Mouse (Mus musculus): ENCODE results near the gene Jund.

Gene Jund

GRCm38 (mm10) chr8:70720739-70721138, 22.0 kb downstream of the Jund start:
- POLR2A ChIA-PET, result interaction anchor here in 1 of 4 experiments (1.4 kb wide), 1 partner anchor 119 kb away, joined by 5 read pairs; the partner anchor contains the start of gene Arrdc2

DNA sequence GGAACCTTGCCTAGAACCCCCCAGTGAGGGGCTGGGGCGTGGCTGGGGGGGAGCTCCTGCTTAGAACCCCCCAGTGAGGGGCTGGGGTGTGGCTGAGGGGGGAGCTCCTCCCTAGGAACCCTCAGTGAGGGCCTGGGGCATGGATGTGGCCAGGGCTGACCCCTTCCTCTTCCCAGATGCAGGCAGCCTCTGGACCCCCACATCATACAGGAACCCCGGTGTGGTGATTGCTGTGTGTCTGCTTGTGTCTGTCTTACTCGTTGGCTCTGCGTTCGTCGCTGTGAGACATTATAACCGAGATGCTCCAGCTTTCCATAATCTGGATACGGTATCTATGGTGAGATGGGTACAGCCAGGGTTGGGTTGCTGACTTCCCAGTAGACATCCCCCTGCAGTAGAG, 22.9 kb downstream of the Jund start:
- POLR2A ChIA-PET, result interaction anchor here in 2 of 4 experiments (0.6 to 1.4 kb wide), 7 partner anchors 23 to 118 kb away, joined by 3 to 5 read pairs (median 3); partner anchors contain the start of genes Arrdc2 (in 1 of the 2) and Jund (in 1 of the 2)

More at GRCm38 (mm10) chr8:70720739-70721138, 22.0 kb downstream of the Jund start:
- CTCF ChIA-PET, result interaction anchor here in 3 of 4 experiments (0.7 to 10.1 kb wide), 6 partner anchors 10 to 162 kb away, joined by 3 to 92 read pairs (median 6); partner anchors contain the start of genes Rab3a (in 2 of the 3) and Arrdc2 (in 1 of the 3)

DNA sequence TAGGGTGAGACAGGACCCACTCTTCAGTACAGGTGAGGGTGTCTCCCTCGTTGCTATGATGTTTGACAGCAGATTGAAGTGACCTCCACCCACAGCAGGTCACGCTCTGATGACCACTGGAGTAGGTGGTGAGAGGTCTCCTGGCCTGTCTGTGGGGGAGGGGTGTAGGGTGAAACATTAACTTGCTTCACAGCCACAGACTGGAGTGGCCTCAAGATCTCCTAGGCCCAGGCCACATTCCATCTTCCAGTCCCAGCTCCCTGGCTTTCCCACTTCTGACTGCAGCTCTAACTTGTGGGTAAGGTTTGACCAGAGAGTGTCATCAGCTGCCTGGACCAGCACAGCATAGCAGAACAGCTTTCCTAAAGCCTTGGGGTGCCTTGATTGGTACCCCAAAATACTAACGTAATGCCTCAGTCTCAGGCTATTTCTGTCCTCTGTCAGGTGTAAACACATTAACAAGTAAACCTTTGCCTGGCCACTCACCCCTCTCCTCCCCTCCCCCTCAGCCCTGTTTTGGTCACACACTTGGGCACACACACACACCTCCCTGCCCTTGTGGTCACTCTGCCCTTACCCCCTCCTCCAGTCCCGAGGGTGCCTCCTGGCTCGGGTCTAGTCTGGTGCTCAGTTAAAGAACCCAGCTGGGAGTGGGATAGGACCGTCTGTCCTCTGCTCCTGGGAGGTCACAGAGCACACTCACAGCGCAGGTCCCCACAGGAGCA, 24.9 kb downstream of the Jund start, which contains the start of gene Pde4c:
Gene Pde4c, plus strand, starts transcription at position 235 of the 725 bp plus-strand sequence.
- ChIA-PET CTCF (interaction anchor here in 3 of 4 experiments (0.8 to 10.1 kb wide), 9 partner anchors 28 to 121 kb away, joined by 3 to 92 read pairs (median 3); partner anchors contain the start of genes Rab3a (in 2 of the 3), Arrdc2 (in 1 of the 3) and Mpv17l2 (in 1 of the 3)), POLR2A (interaction anchor here in 3 of 4 experiments (0.5 to 5.1 kb wide), 25 partner anchors 9 to 173 kb away, joined by 3 to 28 read pairs (median 4); partner anchors contain the start of genes Jund (in 2 of the 3), Mpv17l2 (in 2 of the 3), Rab3a (in 2 of the 3) and Arrdc2 (in 1 of the 3))

More for the DNA sequence above, 22.9 kb downstream of the Jund start:
- CTCF ChIA-PET, result interaction anchor here (0.7 to 10.1 kb wide), 11 partner anchors 9 to 163 kb away, joined by 3 to 92 read pairs (median 4); partner anchors contain the start of genes Rab3a (in 2 of the 4), Arrdc2 (in 1 of the 4) and Mast3 (in 1 of the 4)

- ChIA-PET CTCF (interaction anchor here in 3 of 4 experiments (0.6 to 10.1 kb wide), 10 partner anchors 28 to 120 kb away, joined by 3 to 92 read pairs (median 3); partner anchors contain the start of genes Rab3a (in 2 of the 3), Arrdc2 (in 1 of the 3) and Mpv17l2 (in 1 of the 3)), POLR2A (interaction anchor here in 3 of 4 experiments (0.5 to 5.1 kb wide), 21 partner anchors 8 to 173 kb away, joined by 3 to 28 read pairs (median 4); partner anchors contain the start of genes Jund (in 2 of the 3), Rab3a (in 2 of the 3), Arrdc2 (in 1 of the 3) and Lsm4 (in 1 of the 3))
Observed at GRCm38 (mm10) chr8:70724216-70724615, 25.5 kb downstream of the Jund start.

DNA sequence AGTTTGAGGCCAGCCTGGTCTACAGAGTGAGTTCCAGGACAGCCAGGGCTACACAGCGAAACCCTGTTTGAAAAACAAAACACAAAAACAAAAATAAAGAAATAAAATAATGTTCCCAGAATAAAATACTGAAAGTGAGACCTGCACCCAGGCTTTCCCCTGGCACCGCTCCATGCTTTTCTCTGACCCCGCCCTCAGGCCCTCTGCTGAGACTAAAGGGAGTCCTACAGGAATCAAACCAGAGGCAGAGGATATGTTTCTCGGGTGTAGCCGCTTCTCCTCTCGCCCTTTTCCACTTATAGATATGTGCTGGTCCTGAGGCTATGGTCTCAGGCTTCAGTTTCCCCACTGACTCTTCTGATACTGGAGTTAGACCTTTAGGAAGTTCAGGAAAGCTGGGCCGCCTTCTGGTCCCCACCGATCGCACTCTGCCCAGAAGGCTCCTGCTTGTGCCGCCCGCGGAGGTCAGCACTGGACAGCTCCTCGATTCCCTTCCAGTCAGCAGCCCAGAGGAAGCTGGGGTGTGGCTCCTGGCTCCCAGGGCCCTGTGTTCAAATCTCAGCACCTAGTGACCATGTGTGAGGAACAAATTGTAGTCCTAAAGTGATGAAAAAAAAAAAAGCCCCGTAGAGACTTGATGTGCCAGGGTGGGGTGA, 27.2 kb downstream of the Jund start:
- CTCF ChIA-PET, result interaction anchor here (0.6 to 10.1 kb wide), 9 partner anchors 10 to 345 kb away, joined by 3 to 79 read pairs (median 4); partner anchors contain the start of genes Rab3a (in 2 of the 4) and Mast3 (in 1 of the 4)
- POLR2A ChIA-PET, result interaction anchor here in 3 of 4 experiments (0.6 to 5.1 kb wide), 11 partner anchors 27 to 171 kb away, joined by 3 to 28 read pairs (median 3); partner anchors contain the start of genes Arrdc2 (in 2 of the 3), Jund (in 2 of the 3) and Rpl18a (in 1 of the 3)

GRCm38 (mm10) chr8:70726721-70727120, 28.0 kb downstream of the Jund start:
- ChIA-PET CTCF (interaction anchor here in 3 of 4 experiments (0.6 to 10.1 kb wide), 7 partner anchors 25 to 195 kb away, joined by 3 to 79 read pairs (median 4); partner anchors contain the start of genes Rab3a (in 2 of the 3) and Mast3 (in 1 of the 3)), POLR2A (interaction anchor here in 3 of 4 experiments (0.5 to 5.1 kb wide), 11 partner anchors 27 to 353 kb away, joined by 3 to 28 read pairs (median 3); partner anchors contain the start of genes Jund (in 2 of the 3), Arrdc2 (in 1 of the 3), Lsm4 (in 1 of the 3) and Rpl18a (in 1 of the 3))

GRCm38 (mm10) chr8:70729808-70730475, 31.2 kb downstream of the Jund start:
- POLR2A ChIA-PET, result interaction anchor here in 3 of 4 experiments (0.6 to 5.2 kb wide), 45 partner anchors 9 to 500 kb away, joined by 3 to 56 read pairs (median 5); partner anchors contain the start of genes Arrdc2 (in 3 of the 3), Jund (in 3 of the 3), Gm3336 (in 2 of the 3) and Mpv17l2 (in 2 of the 3)
- CTCF ChIA-PET, result interaction anchor here in 3 of 4 experiments (0.5 to 3.3 kb wide), 18 partner anchors 8 to 480 kb away, joined by 3 to 16 read pairs (median 4); partner anchors contain the start of genes Gm3336 (in 1 of the 3), Lsm4 (in 1 of the 3) and Rab3a (in 1 of the 3)

DNA sequence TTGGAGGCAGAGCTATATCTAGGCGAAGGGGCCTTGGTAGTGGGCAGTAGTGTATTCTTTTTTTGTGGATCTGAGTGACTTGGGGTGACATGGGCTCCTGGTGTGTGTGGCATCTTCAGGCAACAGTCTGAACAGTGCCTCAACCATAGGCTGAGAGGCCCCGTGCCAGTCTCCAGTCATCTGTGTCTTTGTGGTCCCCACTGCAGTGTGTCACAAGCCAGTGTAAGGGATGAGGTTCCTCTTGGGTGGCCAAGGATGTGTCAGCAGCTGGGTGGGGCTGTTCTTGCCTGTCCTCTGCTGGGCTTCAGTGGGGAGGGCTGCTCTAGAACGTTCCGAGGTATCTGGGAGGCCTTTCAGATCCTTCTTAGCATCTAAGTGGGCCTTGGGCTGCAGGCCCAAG, 32.2 kb downstream of the Jund start:
- ChIA-PET CTCF (interaction anchor here in 3 of 4 experiments (1.2 to 2.5 kb wide), 6 partner anchors 9 to 58 kb away, joined by 4 to 16 read pairs (median 5); partner anchors contain the start of genes Gm3336 (in 1 of the 3), Lsm4 (in 1 of the 3) and Rab3a (in 1 of the 3)), POLR2A (interaction anchor here in 3 of 4 experiments (0.6 to 5.2 kb wide), 14 partner anchors 11 to 166 kb away, joined by 3 to 56 read pairs (median 6); partner anchors contain the start of genes Arrdc2 (in 2 of the 3), Gm3336 (in 1 of the 3), Jund (in 1 of the 3) and Lsm4 (in 1 of the 3))

GRCm38 (mm10) chr8:70737705-70738104, 39.0 kb downstream of the Jund start:
- ChIA-PET CTCF (no interaction called here), POLR2A (interaction anchor here in 2 of 4 experiments (1.2 to 1.3 kb wide), 2 partner anchors 9 to 55 kb away, joined by 4 read pairs; no protein-coding TSS in a partner anchor)

DNA sequence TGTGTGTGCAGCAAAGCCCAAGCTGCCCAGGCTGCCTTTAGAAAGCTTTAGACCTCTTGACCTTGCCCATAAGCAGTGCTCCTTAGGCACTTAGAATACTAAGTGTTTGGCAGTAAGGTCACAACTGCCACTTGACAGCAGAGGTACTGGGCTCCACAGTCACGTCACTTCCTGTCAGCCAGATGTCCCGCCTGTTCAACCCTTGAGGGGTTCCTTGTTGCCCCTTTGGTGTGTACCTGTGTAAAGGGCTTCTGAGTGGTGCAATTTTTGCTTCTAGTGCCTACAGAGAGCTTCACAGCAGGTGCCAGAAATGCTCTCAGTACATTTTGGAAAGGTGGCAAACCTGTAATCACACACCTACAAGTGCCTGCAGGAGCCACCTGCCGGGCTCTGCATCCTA, 39.5 kb downstream of the Jund start:
- POLR2A ChIA-PET, result interaction anchor here in 2 of 4 experiments (0.9 to 1.6 kb wide), 5 partner anchors 9 to 55 kb away, joined by 3 to 7 read pairs (median 4); partner anchors contain the start of gene Jund (in 1 of the 2)

GRCm38 (mm10) chr8:70741661-70742060, 42.9 kb downstream of the Jund start:
- ChIA-PET CTCF (interaction anchor here in 2 of 4 experiments (1.3 to 2.4 kb wide), 3 partner anchors 27 to 103 kb away, joined by 3 to 11 read pairs (median 4); partner anchors contain the start of gene Arrdc2 (in 1 of the 2)), POLR2A (interaction anchor here in 3 of 4 experiments (0.6 to 4.0 kb wide), 6 partner anchors 9 to 98 kb away, joined by 3 to 11 read pairs (median 3); partner anchors contain the start of genes Arrdc2 (in 1 of the 3) and Rab3a (in 1 of the 3))

More for the DNA sequence above, 39.5 kb downstream of the Jund start:
- CTCF ChIA-PET, result interaction anchor here in 1 of 4 experiments (0.7 kb wide), 1 partner anchor 8 kb away, joined by 3 read pairs; no protein-coding TSS in a partner anchor

DNA sequence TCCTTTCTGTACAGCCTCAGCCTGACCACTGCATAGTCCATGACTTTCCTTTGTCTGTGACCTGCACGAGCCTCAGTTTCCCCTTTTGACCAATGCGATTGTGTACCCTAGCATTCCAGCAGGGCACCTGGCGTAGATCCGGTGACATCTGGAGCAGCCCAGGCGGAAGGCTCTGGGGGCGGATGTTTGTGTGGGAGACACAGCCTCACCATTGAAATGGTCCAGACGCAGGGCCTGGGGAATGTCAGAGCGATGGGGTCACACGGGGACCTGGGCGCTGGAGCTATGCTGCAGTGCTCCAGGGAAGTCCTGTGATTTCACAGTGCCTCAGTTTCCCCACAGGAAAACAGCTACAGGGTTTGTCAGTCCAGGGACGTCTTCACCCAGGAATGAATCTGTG, 43.4 kb downstream of the Jund start:
- CTCF ChIA-PET, result interaction anchor here in 2 of 4 experiments (1.3 to 2.4 kb wide), 3 partner anchors 27 to 102 kb away, joined by 3 to 11 read pairs (median 4); partner anchors contain the start of gene Arrdc2 (in 1 of the 2)
- POLR2A ChIA-PET, result interaction anchor here in 2 of 4 experiments (1.0 to 4.0 kb wide), 3 partner anchors 9 to 98 kb away, joined by 3 to 11 read pairs (median 4); partner anchors contain the start of gene Arrdc2 (in 1 of the 2)

DNA sequence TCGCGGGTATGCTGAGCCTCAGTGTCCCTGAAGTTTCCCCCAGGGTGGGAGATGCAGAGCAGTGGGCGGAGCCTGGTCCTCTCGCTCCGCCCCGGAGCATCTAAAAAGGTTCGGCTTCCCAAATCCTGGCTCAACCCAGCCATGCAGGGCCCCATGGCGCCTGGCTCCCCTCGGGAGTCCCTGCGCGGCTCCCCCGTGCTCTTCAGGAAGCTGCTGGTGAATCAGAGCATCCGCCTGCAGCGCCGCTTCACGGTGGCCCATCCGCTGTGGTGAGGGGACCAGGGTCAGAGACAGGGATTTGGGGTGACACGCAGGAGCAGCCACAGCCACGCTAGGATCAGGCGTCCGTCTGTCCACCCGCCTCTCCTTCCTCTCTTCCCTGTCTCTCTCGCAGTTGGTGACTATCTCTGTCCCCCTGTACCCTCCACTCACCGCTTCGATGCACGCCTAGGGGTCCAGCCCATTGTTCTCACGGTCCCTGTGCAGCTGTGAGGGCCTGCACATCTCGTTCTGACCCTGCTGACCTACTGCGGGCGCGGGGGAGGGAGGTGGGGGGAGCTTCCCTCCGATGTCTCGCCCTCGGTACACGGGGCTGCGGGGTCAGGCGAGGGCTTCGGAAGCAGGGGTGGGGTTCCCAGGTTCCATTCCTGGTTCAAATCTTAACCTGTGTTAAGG, 44.4 kb downstream of the Jund start:
- POLR2A ChIA-PET, result interaction anchor here in 3 of 4 experiments (0.6 to 4.0 kb wide), 19 partner anchors 9 to 96 kb away, joined by 3 to 15 read pairs (median 4); partner anchors contain the start of genes Jund (in 3 of the 3), Arrdc2 (in 2 of the 3), Lsm4 (in 1 of the 3) and Pde4c (in 1 of the 3)
- CTCF ChIA-PET, result interaction anchor here in 2 of 4 experiments (0.5 to 2.4 kb wide), 7 partner anchors 9 to 154 kb away, joined by 3 to 11 read pairs (median 3); partner anchors contain the start of gene Rpl18a (in 1 of the 2)

GRCm38 (mm10) chr8:70743656-70744590, 45.2 kb downstream of the Jund start:
- POLR2A ChIA-PET, result interaction anchor here in 3 of 4 experiments (0.5 to 4.0 kb wide), 25 partner anchors 8 to 135 kb away, joined by 3 to 15 read pairs (median 3); partner anchors contain the start of genes Jund (in 3 of the 3), Pde4c (in 2 of the 3), Arrdc2 (in 1 of the 3) and Lsm4 (in 1 of the 3)
- CTCF ChIA-PET, result interaction anchor here in 3 of 4 experiments (0.5 to 2.4 kb wide), 8 partner anchors 8 to 153 kb away, joined by 3 to 11 read pairs (median 4); partner anchors contain the start of gene Rpl18a (in 1 of the 3)
